Mouse (Mus musculus): ENCODE data around the gene Tspan5. TPM values are rescaled to one million over a fixed set of nuclear protein-coding genes. Genes with fewer than 3 reads are reported as not detected.

Tspan5 gene
- total RNA-seq, 4 experiments from 2014 or later: 1.1 to 2.0 (median 1.7) TPM

GRCm38 (mm10) chr3:138875282-138875681 is 133.3 kb downstream of the Tspan5 start:
- DNase-seq (ENCODE audit: low spot score in 2 of 2): no peak

GRCm38 (mm10) chr3:138875936-138876335 is 133.9 kb downstream of the Tspan5 start:
- no peak for DNase-seq (ENCODE audit: low spot score in 2 of 2)

- no peak for DNase-seq (ENCODE audit: low spot score in 2 of 2)
Measured at GRCm38 (mm10) chr3:138876418-138876817, 134.4 kb downstream of the Tspan5 start.

- no peak for DNase-seq (ENCODE audit: low spot score in 2 of 2)
Measured at GRCm38 (mm10) chr3:138876931-138877361, 135.0 kb downstream of the Tspan5 start.

GRCm38 (mm10) chr3:138877741-138878140 is 135.7 kb downstream of the Tspan5 start:
- no peak for DNase-seq (ENCODE audit: low spot score in 2 of 2)

- no peak for DNase-seq (ENCODE audit: low spot score in 2 of 2)
Measured at GRCm38 (mm10) chr3:138880999-138881724, 139.2 kb downstream of the Tspan5 start.

- no peak for DNase-seq (ENCODE audit: low spot score in 2 of 2)
Measured at GRCm38 (mm10) chr3:138881725-138882347, 139.8 kb downstream of the Tspan5 start.

GRCm38 (mm10) chr3:138886121-138886520 is 144.1 kb downstream of the Tspan5 start:
- DNase-seq (ENCODE audit: low spot score in 2 of 2): no peak

- no peak for DNase-seq (ENCODE audit: low spot score in 2 of 2)
Measured at GRCm38 (mm10) chr3:138889214-138889613, 147.2 kb downstream of the Tspan5 start.

- DNase-seq (ENCODE audit: low spot score in 2 of 2): no peak
Measured at GRCm38 (mm10) chr3:138889769-138890295, 147.8 kb downstream of the Tspan5 start.

- DNase-seq (ENCODE audit: low spot score in 2 of 2): no peak
Measured at GRCm38 (mm10) chr3:138893520-138893919, 151.5 kb downstream of the Tspan5 start.

GRCm38 (mm10) chr3:138897500-138897899 is 155.5 kb downstream of the Tspan5 start:
- DNase-seq (ENCODE audit: low spot score in 2 of 2): no peak

- DNase-seq (ENCODE audit: low spot score in 2 of 2): no peak
Measured at GRCm38 (mm10) chr3:138898055-138898454, 156.1 kb downstream of the Tspan5 start.

GRCm38 (mm10) chr3:138900571-138901141 is 158.7 kb downstream of the Tspan5 start:
- DNase-seq (ENCODE audit: low spot score in 2 of 2): no peak

- DNase-seq (ENCODE audit: low spot score in 2 of 2): no peak
Measured at GRCm38 (mm10) chr3:138905678-138906077, 163.7 kb downstream of the Tspan5 start.

- DNase-seq (ENCODE audit: low spot score in 2 of 2): peak in 1 of 2 experiments; percentile 23
Measured at GRCm38 (mm10) chr3:138906112-138906880, 164.3 kb downstream of the Tspan5 start.

GRCm38 (mm10) chr3:138909313-138909712 is 167.3 kb downstream of the Tspan5 start:
- DNase-seq (ENCODE audit: low spot score in 2 of 2): no peak

GRCm38 (mm10) chr3:138912504-138912903 is 170.5 kb downstream of the Tspan5 start:
- no peak for DNase-seq (ENCODE audit: low spot score in 2 of 2)

GRCm38 (mm10) chr3:138914626-138915288 is 172.8 kb downstream of the Tspan5 start:
- no peak for DNase-seq (ENCODE audit: low spot score in 2 of 2)

GRCm38 (mm10) chr3:138916591-138916990 is 174.6 kb downstream of the Tspan5 start:
- no peak for DNase-seq (ENCODE audit: low spot score in 2 of 2)

GRCm38 (mm10) chr3:138917016-138917415 is 175.0 kb downstream of the Tspan5 start:
- no peak for DNase-seq (ENCODE audit: low spot score in 2 of 2)
